Mouse (Mus musculus): ENCODE measurements around the gene Nudt21. TPM values are rescaled to one million over a fixed set of nuclear protein-coding genes. Genes with fewer than 3 reads are reported as not detected.

Nudt21 gene
- total and polyA plus RNA-seq, 2 experiments from 2014 or later: 26.0 to 61.5 TPM

GRCm38 (mm10) chr8:93971451-93971850 lies 65.4 kb downstream of the Nudt21 start:
- DNase-seq (ENCODE audit: low spot score) (no peak), ATAC-seq (ENCODE audit: insufficient read depth, low read depth) (no peak)
- Histone ChIP-seq H3K4me2 (ENCODE audit: low read depth, low read length) (no peak overlapping the region), H3K9ac (replicated peaks; ENCODE audit: low read depth, low read length) (no peak overlapping the region), H3K27me3 (ENCODE audit: control insufficient read depth, insufficient read depth, low read length) (no peaks in the 10 kb centered on the region), H3K4me3 (ENCODE audit: low read depth, low read length) (no peak overlapping the region), H3K9me3 (replicated peaks; ENCODE audit: control insufficient read depth, low read length) (no peaks in the 10 kb centered on the region), H3K27ac (ENCODE audit: low read depth) (no peak overlapping the region), H3K36me3 (replicated peaks; ENCODE audit: control insufficient read depth, insufficient read depth, low read length) (peaks cover 58% of the 10 kb centered on the region), H3K4me1 (ENCODE audit: control insufficient read depth, insufficient read depth) (no peaks in the 10 kb centered on the region; the same call in 1 of the 2 replicates)
- TF ChIP-seq EP300 (IDR thresholded peaks at IDR 0.05; ENCODE audit: low read depth) (no peak), CTCF (IDR thresholded peaks at IDR 0.05; ENCODE audit: low read depth) (no peak)
- WGBS: 89% methylated on average over 10 of the region's 10 CpGs

- no peaks in the 10 kb centered on the region for H3K4me1 ChIP-seq (ENCODE audit: control insufficient read depth, insufficient read depth)
- H3K9ac ChIP-seq (replicated peaks; ENCODE audit: low read depth, low read length): no peak overlapping the region
- H3K4me3 ChIP-seq (ENCODE audit: low read depth, low read length): no peak overlapping the region
- no peak overlapping the region for H3K27ac ChIP-seq (ENCODE audit: low read depth)
- WGBS: 79% methylated on average over 7 of the region's 7 CpGs
- H3K27me3 ChIP-seq (ENCODE audit: control insufficient read depth, insufficient read depth, low read length): no peaks in the 10 kb centered on the region
- no peak overlapping the region for H3K4me2 ChIP-seq (ENCODE audit: low read depth, low read length)
- DNase-seq (ENCODE audit: low spot score) (no peak), ATAC-seq (ENCODE audit: insufficient read depth, low read depth) (no peak)
- peaks cover 41% of the 10 kb centered on the region for H3K36me3 ChIP-seq (replicated peaks; ENCODE audit: control insufficient read depth, insufficient read depth, low read length)
- H3K9me3 ChIP-seq (replicated peaks; ENCODE audit: control insufficient read depth, low read length): no peaks in the 10 kb centered on the region
- TF ChIP-seq CTCF (IDR thresholded peaks at IDR 0.05; ENCODE audit: low read depth) (no peak), EP300 (IDR thresholded peaks at IDR 0.05; ENCODE audit: low read depth) (no peak)
These were observed 67.0 kb downstream of the Nudt21 start for GRCm38 (mm10) chr8:93969626-93970340.

GRCm38 (mm10) chr8:93968293-93968692 lies 68.5 kb downstream of the Nudt21 start:
- 88% methylated on average over 6 of the region's 6 CpGs for WGBS
- Histone ChIP-seq H3K36me3 (replicated peaks; ENCODE audit: control insufficient read depth, insufficient read depth, low read length) (peaks cover 26% of the 10 kb centered on the region), H3K4me3 (ENCODE audit: low read depth, low read length) (no peak overlapping the region), H3K9me3 (replicated peaks; ENCODE audit: control insufficient read depth, low read length) (no peaks in the 10 kb centered on the region), H3K4me2 (ENCODE audit: low read depth, low read length) (no peak overlapping the region), H3K27me3 (ENCODE audit: control insufficient read depth, insufficient read depth, low read length) (no peaks in the 10 kb centered on the region), H3K27ac (ENCODE audit: low read depth) (no peak overlapping the region), H3K4me1 (ENCODE audit: control insufficient read depth, insufficient read depth) (no peaks in the 10 kb centered on the region), H3K9ac (replicated peaks; ENCODE audit: low read depth, low read length) (no peak overlapping the region)
- no peak for ATAC-seq (ENCODE audit: insufficient read depth, low read depth)
- no peak for DNase-seq (ENCODE audit: low spot score)
- no peak for TF ChIP-seq CTCF (IDR thresholded peaks at IDR 0.05; ENCODE audit: low read depth)
- TF ChIP-seq EP300 (IDR thresholded peaks at IDR 0.05; ENCODE audit: low read depth): no peak

Other genes starting within 250 kb of the Nudt21 start
- gene Gnao1, start 227.1 kb downstream of the Nudt21 start, total RNA-seq (2014; rRNA removed; ENCODE audit: low replicate concordance): 7.1 and 10.7 TPM in 2 replicates
- gene Gnao1, start 227.1 kb downstream of the Nudt21 start, polyA plus RNA-seq (2015; fragmentation: Nextera tagmentation; extraction: Ambion mirVana): 5.9 and 8.4 TPM in 2 replicates
- 143 and 148 TPM in 2 replicates for gene Amfr, start 24.2 kb downstream of the Nudt21 start, total RNA-seq (2014; rRNA removed; ENCODE audit: low replicate concordance)
- gene Amfr, start 24.2 kb downstream of the Nudt21 start, polyA plus RNA-seq (2015; fragmentation: Nextera tagmentation; extraction: Ambion mirVana): 52.8 and 57.0 TPM in 2 replicates
- gene Ogfod1, start 167 bp upstream of the Nudt21 start, total RNA-seq (2014; rRNA removed; ENCODE audit: low replicate concordance): 12.9 and 19.6 TPM in 2 replicates
- gene Ogfod1, start 167 bp upstream of the Nudt21 start, polyA plus RNA-seq (2015; fragmentation: Nextera tagmentation; extraction: Ambion mirVana): 5.4 and 7.1 TPM in 2 replicates
- gene Bbs2, start 61.9 kb upstream of the Nudt21 start, total RNA-seq (2014; rRNA removed; ENCODE audit: low replicate concordance): 10.1 and 12.6 TPM in 2 replicates
- gene Bbs2, start 61.9 kb upstream of the Nudt21 start, polyA plus RNA-seq (2015; fragmentation: Nextera tagmentation; extraction: Ambion mirVana): 9.1 and 9.5 TPM in 2 replicates
- not detected in 2 replicates for gene Mt4, start 100.2 kb upstream of the Nudt21 start, total RNA-seq (2014; rRNA removed; ENCODE audit: low replicate concordance)
- gene Mt4, start 100.2 kb upstream of the Nudt21 start, polyA plus RNA-seq (2015; fragmentation: Nextera tagmentation; extraction: Ambion mirVana): not detected in 2 replicates
- 145 and 217 TPM in 2 replicates for gene Mt3, start 115.6 kb upstream of the Nudt21 start, total RNA-seq (2014; rRNA removed; ENCODE audit: low replicate concordance)
- gene Mt3, start 115.6 kb upstream of the Nudt21 start, polyA plus RNA-seq (2015; fragmentation: Nextera tagmentation; extraction: Ambion mirVana): 67.4 and 72.3 TPM in 2 replicates
- gene Mt2, start 135.6 kb upstream of the Nudt21 start, total RNA-seq (2014; rRNA removed; ENCODE audit: low replicate concordance): 87.5 and 117 TPM in 2 replicates
- 65.7 and 83.0 TPM in 2 replicates for gene Mt2, start 135.6 kb upstream of the Nudt21 start, polyA plus RNA-seq (2015; fragmentation: Nextera tagmentation; extraction: Ambion mirVana)
- gene Mt1, start 142.1 kb upstream of the Nudt21 start, total RNA-seq (2014; rRNA removed; ENCODE audit: low replicate concordance): 1,123 and 1,581 TPM in 2 replicates
- 783 and 795 TPM in 2 replicates for gene Mt1, start 142.1 kb upstream of the Nudt21 start, polyA plus RNA-seq (2015; fragmentation: Nextera tagmentation; extraction: Ambion mirVana)
- 21.9 and 71.8 TPM in 2 replicates for gene Nup93, start 177.5 kb upstream of the Nudt21 start, total RNA-seq (2014; rRNA removed; ENCODE audit: low replicate concordance)
- gene Nup93, start 177.5 kb upstream of the Nudt21 start, polyA plus RNA-seq (2015; fragmentation: Nextera tagmentation; extraction: Ambion mirVana): 29.8 and 31.4 TPM in 2 replicates

All from heart, postnatal 0 days (tissue).